Mouse (Mus musculus) neural tube, embryonic 14.5 days (tissue): ENCODE measurements around the gene Sez6l. TPM values are rescaled to one million over a fixed set of nuclear protein-coding genes. Genes with fewer than 3 reads are reported as not detected.
A peak's percentile ranks its signal among the peaks of the same experiment; 100 is the strongest.

ENCODE experiments used
- ATAC-seq: fragments of 200-750 bp; cut with Nextera tagmentation; 2 replicates; pipeline ENCODE4 v1.8.0; 2017; ENCODE audit warnings: low read depth, mild to moderate bottlenecking, moderate TSS enrichment, moderate library complexity
- H3K27ac ChIP-seq: fragments of 300-500 bp; sonication (generic); 2 replicates; pipeline ENCODE4 v1.5.1; 2014; ENCODE audit warnings: low read depth, mild to moderate bottlenecking, control low read depth, low read length, moderate library complexity, mixed read lengths
- H3K27me3 ChIP-seq: fragments of 300-500 bp; sonication (generic); 2 replicates; pipeline ENCODE4 v1.6.1; 2014; ENCODE audit warnings: low read length; ENCODE audit not compliant: control insufficient read depth, insufficient read depth
- H3K36me3 ChIP-seq: fragments of 300-500 bp; sonication (generic); 2 replicates; pipeline ENCODE4 v1.6.1; 2014; ENCODE audit warnings: low read length, mixed read lengths; ENCODE audit not compliant: control insufficient read depth, insufficient read depth
- H3K4me1 ChIP-seq: fragments of 300-500 bp; sonication (generic); 2 replicates; pipeline ENCODE4 v1.6.1; 2014; ENCODE audit warnings: low read length; ENCODE audit not compliant: control insufficient read depth, insufficient read depth
- H3K4me2 ChIP-seq: fragments of 300-500 bp; sonication (generic); 2 replicates; pipeline ENCODE4 v1.6.1; 2014; ENCODE audit warnings: mild to moderate bottlenecking, low read depth, low read length, control low read depth
- H3K4me3 ChIP-seq: fragments of 300-500 bp; sonication (generic); 2 replicates; pipeline ENCODE4 v1.5.1; 2014; ENCODE audit warnings: low read depth, low read length, control low read depth, mixed read lengths
- H3K9ac ChIP-seq: fragments of 300-500 bp; sonication (generic); replicated peaks from 2 replicates; pipeline ENCODE4 v1.6.1; 2014; ENCODE audit warnings: low read depth, mild to moderate bottlenecking, control low read depth, low read length, mixed read lengths
- H3K9me3 ChIP-seq: fragments of 300-500 bp; sonication (generic); 2 replicates; pipeline ENCODE4 v1.6.1; 2016; ENCODE audit warnings: low read length; ENCODE audit not compliant: control insufficient read depth
- WGBS: fragments of 180-500 bp; shearing (Covaris S2); extraction: QIAGEN DNeasy Blood & Tissue Kit; methylation state at CpG from one replicate; pipeline ENCODE4 v1.1.7; 2014; 5-methylcytosine and 5-hydroxymethylcytosine counted together
- polyA plus RNA-seq: library from polyadenylated mRNA; unstranded; fragments of >200 nt; fragmentation: Nextera tagmentation; extraction: Ambion mirVana; gene quantifications from 2 replicates; pipeline ENCODE4 v1.2.1, GENCODE M21; 2014

The Sez6l gene
- polyA plus RNA-seq, 1 experiment from 2014 or later, result 30.4 TPM

DNA sequence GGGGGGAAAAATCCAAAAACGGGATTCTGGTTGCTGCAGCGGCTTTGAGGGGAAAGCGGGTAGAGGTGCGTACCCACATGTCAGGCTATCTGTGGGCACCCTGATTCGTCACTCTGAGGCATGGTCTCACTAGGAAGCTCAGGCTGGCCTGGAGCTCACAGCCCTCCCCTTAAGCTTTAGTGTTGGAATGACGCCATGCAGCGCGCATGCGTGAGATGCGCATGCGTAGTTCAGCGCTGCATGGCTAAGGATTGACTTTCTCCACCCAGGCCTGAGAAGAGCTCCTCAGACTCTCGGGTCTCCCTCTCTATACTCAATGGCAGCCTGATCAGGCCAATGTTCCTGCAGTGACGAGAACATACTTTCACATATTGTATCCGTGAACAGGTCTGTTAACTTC, 24.2 kb downstream of the Sez6l start:
- 89% methylated on average over 15 of the region's 15 CpGs for WGBS
- Histone ChIP-seq H3K4me2 (no peak overlapping the region), H3K4me1 (peaks cover 50% of the 10 kb centered on the region), H3K9ac (no peak overlapping the region), H3K9me3 (no peaks in the 10 kb centered on the region), H3K27ac (no peak overlapping the region), H3K27me3 (no peaks in the 10 kb centered on the region), H3K36me3 (no peaks in the 10 kb centered on the region), H3K4me3 (no peak overlapping the region)
- ATAC-seq, result no peak

DNA sequence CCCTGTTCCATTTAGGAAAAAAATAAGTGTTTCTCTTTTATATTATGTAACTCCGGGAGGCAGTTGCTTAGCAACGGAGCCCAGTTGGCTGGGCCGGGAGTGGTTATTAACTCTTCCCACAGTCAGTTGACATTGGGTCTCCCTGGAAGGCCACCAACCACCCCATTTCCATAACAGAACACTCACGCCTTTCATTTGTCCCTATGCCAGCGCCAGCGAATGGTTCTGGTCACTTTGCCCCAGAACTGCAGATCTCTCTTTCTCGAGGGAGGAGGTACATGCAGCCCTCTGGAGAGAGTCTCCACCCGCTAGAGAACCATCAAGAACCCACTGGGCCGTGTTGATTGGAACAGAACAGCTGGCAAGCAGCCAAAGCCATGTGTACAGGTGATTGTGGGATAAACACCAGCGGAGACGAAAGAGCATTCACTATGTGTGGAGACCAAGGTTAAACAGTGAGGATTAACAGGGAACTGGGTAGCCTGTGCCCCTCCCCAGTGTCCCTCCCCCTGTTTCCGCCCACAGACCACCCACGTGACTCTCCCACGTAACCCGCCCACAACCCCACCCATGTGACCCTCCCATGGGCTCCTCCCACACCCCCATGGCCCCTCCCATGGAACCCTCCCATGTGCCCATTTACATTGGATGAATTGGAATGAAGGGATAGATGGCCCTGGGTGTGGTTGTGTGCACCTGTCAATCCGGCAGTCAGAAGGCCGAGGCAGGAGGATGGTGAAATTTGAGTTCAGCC, 24.8 kb downstream of the Sez6l start:
- Histone ChIP-seq H3K27me3 (no peaks in the 10 kb centered on the region), H3K36me3 (no peaks in the 10 kb centered on the region), H3K4me2 (peak overlapping the region; percentile 24; the same call in 1 of the 2 replicates), H3K27ac (peak overlapping the region; percentile 69), H3K4me1 (peaks cover 50% of the 10 kb centered on the region), H3K9ac (no peak overlapping the region), H3K4me3 (no peak overlapping the region), H3K9me3 (no peaks in the 10 kb centered on the region)
- 28% methylated on average over 17 of the region's 17 CpGs for whole genome bisulfite sequencing
- ATAC-seq, result peak; percentile 66

DNA sequence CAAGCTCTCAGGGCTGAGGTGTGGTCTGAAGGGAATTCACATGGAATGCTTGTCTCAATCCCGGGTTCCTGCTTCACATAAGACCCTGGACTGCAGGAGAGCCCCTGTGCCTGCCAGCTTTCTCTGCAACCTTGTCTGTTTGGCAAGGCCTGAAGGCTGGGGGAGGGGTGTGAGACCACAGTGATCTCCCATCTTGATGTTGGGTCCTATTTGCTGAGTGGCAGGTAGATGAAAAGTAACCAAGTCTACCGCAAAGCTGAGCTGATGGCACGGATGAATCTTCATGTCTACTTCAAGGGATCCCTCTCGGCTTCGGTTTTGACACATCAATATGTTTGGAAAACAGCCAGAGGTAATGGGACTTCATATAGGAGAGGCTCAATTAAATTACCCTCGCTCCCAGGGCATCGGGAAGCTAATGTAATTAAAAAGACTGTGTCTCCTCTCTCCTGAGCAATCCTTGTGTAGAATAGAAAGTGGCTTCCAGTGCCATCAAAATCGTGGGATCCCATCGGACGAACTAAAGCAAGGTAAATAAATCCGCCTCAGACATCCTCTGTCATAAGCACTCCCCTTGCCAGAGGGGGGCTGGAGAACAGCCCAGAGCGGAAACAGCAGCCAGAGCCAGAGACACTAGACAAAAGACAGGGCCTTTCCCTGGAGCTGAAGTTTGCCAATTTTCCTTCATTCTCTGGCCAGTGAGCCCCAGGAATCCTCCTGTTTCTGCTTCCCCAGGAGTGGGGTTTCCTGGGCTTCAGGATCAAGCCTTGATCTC, 28.0 kb downstream of the Sez6l start:
- no peak overlapping the region for H3K4me2 ChIP-seq
- H3K27me3 ChIP-seq, result no peaks in the 10 kb centered on the region
- no peak overlapping the region for H3K4me3 ChIP-seq
- 25% methylated on average over 12 of the region's 12 CpGs for WGBS
- no peak overlapping the region for H3K9ac ChIP-seq
- no peaks in the 10 kb centered on the region for H3K36me3 ChIP-seq
- peaks cover 52% of the 10 kb centered on the region for H3K4me1 ChIP-seq
- peak; percentile 25; the same call in 1 of the 2 replicates for ATAC-seq
- no peaks in the 10 kb centered on the region for H3K9me3 ChIP-seq
- H3K27ac ChIP-seq, result peak overlapping the region; percentile 64

GRCm38 (mm10) chr5:112546771-112547170, 30.2 kb downstream of the Sez6l start:
- no peaks in the 10 kb centered on the region for H3K9me3 ChIP-seq
- no peak overlapping the region for H3K4me2 ChIP-seq
- no peak overlapping the region for H3K4me3 ChIP-seq
- H3K4me1 ChIP-seq, result peaks cover 41% of the 10 kb centered on the region
- H3K27ac ChIP-seq, result 0 out of 2 replicates have a peak overlapping the region, but pooled peaks have one; percentile 10
- ATAC-seq, result no peak
- no peaks in the 10 kb centered on the region for H3K36me3 ChIP-seq
- no peaks in the 10 kb centered on the region for H3K27me3 ChIP-seq
- no peak overlapping the region for H3K9ac ChIP-seq
- 51% methylated on average over 6 of the region's 6 CpGs for WGBS

DNA sequence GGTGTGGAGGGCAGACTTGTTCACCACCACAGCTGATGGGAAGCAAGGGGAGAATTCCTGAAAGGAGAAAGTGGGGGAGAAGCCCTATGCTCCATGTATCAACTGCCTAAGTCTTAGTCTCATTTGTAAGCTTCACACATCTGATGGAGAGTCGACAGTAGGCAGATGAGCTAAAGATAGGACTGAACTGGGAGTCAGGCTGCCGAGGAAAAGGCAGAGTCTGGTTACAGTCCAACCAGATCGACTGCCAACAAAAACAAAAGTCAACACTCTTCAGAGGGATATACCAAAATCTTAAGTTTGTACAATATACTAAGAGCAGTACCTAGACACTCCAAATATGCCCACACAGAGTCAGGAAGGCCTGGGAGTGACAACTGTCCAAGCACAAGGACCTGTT, 38.7 kb downstream of the Sez6l start:
- no peak for ATAC-seq
- H3K9ac ChIP-seq, result no peak overlapping the region
- no peak overlapping the region for H3K4me2 ChIP-seq
- no peak overlapping the region for H3K27ac ChIP-seq
- no peaks in the 10 kb centered on the region for H3K36me3 ChIP-seq
- no peaks in the 10 kb centered on the region for H3K4me1 ChIP-seq
- no peaks in the 10 kb centered on the region for H3K27me3 ChIP-seq
- H3K4me3 ChIP-seq, result no peak overlapping the region
- WGBS, result 76% methylated on average over 3 of the region's 3 CpGs
- H3K9me3 ChIP-seq, result no peaks in the 10 kb centered on the region

GRCm38 (mm10) chr5:112535868-112536267, 41.1 kb downstream of the Sez6l start:
- ATAC-seq, result no peak
- Histone ChIP-seq H3K36me3 (no peaks in the 10 kb centered on the region), H3K4me3 (no peak overlapping the region), H3K9me3 (no peaks in the 10 kb centered on the region), H3K27me3 (no peaks in the 10 kb centered on the region), H3K4me2 (no peak overlapping the region), H3K9ac (no peak overlapping the region), H3K27ac (no peak overlapping the region), H3K4me1 (no peaks in the 10 kb centered on the region)
- WGBS, result 84% methylated on average over 12 of the region's 12 CpGs

- no peak overlapping the region for H3K9ac ChIP-seq
- 35% methylated on average over 11 of the region's 11 CpGs for WGBS
- no peaks in the 10 kb centered on the region for H3K9me3 ChIP-seq
- H3K27ac ChIP-seq, result no peak overlapping the region
- no peak overlapping the region for H3K4me3 ChIP-seq
- H3K27me3 ChIP-seq, result no peaks in the 10 kb centered on the region
- no peaks in the 10 kb centered on the region for H3K36me3 ChIP-seq
- no peak for ATAC-seq
- H3K4me1 ChIP-seq, result 0 out of 2 replicates have a peak, but pooled peaks cover 2% of the 10 kb centered on the region
- H3K4me2 ChIP-seq, result no peak overlapping the region
Observed at GRCm38 (mm10) chr5:112534146-112534545, 42.8 kb downstream of the Sez6l start.

DNA sequence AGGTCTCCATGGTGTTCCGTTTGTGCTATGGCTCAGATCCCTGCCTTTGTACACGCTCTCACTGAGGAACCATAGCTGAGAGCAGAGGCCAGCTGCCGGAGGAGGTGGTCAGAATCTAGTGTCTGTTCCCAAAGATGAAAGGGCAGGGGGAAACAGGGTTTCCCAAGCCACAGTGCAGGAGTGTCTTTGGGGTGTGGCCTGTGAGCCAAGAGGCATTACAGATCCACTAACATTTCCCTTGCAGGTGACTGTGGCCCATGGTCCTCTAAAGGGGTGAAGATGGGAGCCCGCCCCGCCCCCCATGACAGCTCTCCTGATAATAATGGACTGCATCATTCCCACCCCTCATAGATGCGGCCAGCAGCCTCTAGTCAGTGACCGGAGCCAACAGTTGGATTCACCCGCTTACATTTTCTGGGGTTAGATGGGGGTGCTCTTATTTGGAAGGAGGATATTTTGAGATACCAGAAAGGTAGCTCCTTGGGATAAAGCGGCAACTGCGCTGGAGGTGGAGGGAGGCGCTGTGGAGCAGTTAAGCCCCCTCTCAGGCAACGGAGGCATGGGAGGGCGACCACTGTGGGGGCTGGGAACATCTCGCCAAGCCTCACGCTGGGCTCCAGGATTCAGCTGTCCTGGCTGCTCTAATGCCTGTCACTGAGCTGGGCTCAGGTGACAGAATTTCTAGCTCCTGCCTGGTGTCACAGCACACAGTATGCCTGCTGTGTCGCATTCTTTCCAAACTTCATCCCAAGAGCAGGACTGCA, 43.5 kb downstream of the Sez6l start:
- ATAC-seq, result no peak
- no peak overlapping the region for H3K4me2 ChIP-seq
- H3K4me1 ChIP-seq, result peaks cover 5% of the 10 kb centered on the region; the same call in 1 of the 2 replicates
- no peak overlapping the region for H3K9ac ChIP-seq
- H3K36me3 ChIP-seq, result no peaks in the 10 kb centered on the region
- no peak overlapping the region for H3K4me3 ChIP-seq
- no peaks in the 10 kb centered on the region for H3K27me3 ChIP-seq
- no peak overlapping the region for H3K27ac ChIP-seq
- no peaks in the 10 kb centered on the region for H3K9me3 ChIP-seq
- 49% methylated on average over 16 of the region's 16 CpGs for WGBS
